Mouse (Mus musculus) intestine, postnatal 0 days (tissue): ENCODE results near the gene Fbxo5. TPM values are rescaled to one million over a fixed set of nuclear protein-coding genes. Genes with fewer than 3 reads are reported as not detected.
A peak's percentile ranks its signal among the peaks of the same experiment; 100 is the strongest.

ENCODE experiments used
- ATAC-seq: fragments of 200-750 bp; cut with Nextera tagmentation; 2 replicates; pipeline ENCODE4 v1.8.0; 2017; ENCODE audit warnings: mild to moderate bottlenecking, moderate TSS enrichment, moderate library complexity
- H3K27ac ChIP-seq: fragments of 300-500 bp; sonication (generic); 2 replicates; pipeline ENCODE4 v1.5.1; 2014; ENCODE audit warnings: mild to moderate bottlenecking, low read depth, low read length, moderate library complexity
- H3K27me3 ChIP-seq: fragments of 300-500 bp; sonication (generic); replicated peaks from 2 replicates; pipeline ENCODE4 v1.6.1; 2014; ENCODE audit warnings: low read length, mixed read lengths; ENCODE audit not compliant: control insufficient read depth, insufficient read depth
- H3K36me3 ChIP-seq: fragments of 300-500 bp; sonication (generic); 2 replicates; pipeline ENCODE4 v1.6.1; 2014; ENCODE audit warnings: mild to moderate bottlenecking, moderate library complexity; ENCODE audit not compliant: control insufficient read depth, insufficient read depth
- H3K4me1 ChIP-seq: fragments of 300-500 bp; sonication (generic); replicated peaks from 2 replicates; pipeline ENCODE4 v1.6.1; 2014; ENCODE audit warnings: antibody characterized with exemption, low read length, mixed read lengths; ENCODE audit not compliant: control insufficient read depth, insufficient read depth
- H3K4me2 ChIP-seq: fragments of 300-500 bp; sonication (generic); replicated peaks from 2 replicates; pipeline ENCODE4 v1.6.1; 2014; ENCODE audit warnings: low read depth, mild to moderate bottlenecking, moderate library complexity
- H3K4me3 ChIP-seq: fragments of 300-500 bp; sonication (generic); 2 replicates; pipeline ENCODE4 v1.5.1; 2014; ENCODE audit warnings: low read depth, low read length
- H3K9ac ChIP-seq: fragments of 300-500 bp; sonication (generic); 2 replicates; pipeline ENCODE4 v1.6.1; 2014; ENCODE audit warnings: mild to moderate bottlenecking, low read depth, low read length
- H3K9me3 ChIP-seq: fragments of 300-500 bp; sonication (generic); 2 replicates; pipeline ENCODE4 v1.6.1; 2016; ENCODE audit warnings: mixed run types; ENCODE audit not compliant: control insufficient read depth
- CTCF ChIP-seq: sonication (generic); IDR thresholded peaks from 2 replicates; pipeline ENCODE4 v1.5.1; 2016; ENCODE audit warnings: low read depth, mild to moderate bottlenecking, control low read depth, antibody characterized with exemption, moderate library complexity
- WGBS: fragments of 180-500 bp; shearing (Covaris S2); extraction: QIAGEN DNeasy Blood & Tissue Kit; methylation state at CpG from one replicate; pipeline ENCODE4 v1.1.7; 2014; 5-methylcytosine and 5-hydroxymethylcytosine counted together
- polyA plus RNA-seq: library from polyadenylated mRNA; unstranded; fragments of >200 nt; fragmentation: Nextera tagmentation; extraction: Ambion mirVana; gene quantifications from 2 replicates; pipeline ENCODE4 v1.2.1, GENCODE M21; 2015

Fbxo5 gene
- polyA plus RNA-seq, 1 experiment from 2014 or later, result 14.6 TPM

DNA sequence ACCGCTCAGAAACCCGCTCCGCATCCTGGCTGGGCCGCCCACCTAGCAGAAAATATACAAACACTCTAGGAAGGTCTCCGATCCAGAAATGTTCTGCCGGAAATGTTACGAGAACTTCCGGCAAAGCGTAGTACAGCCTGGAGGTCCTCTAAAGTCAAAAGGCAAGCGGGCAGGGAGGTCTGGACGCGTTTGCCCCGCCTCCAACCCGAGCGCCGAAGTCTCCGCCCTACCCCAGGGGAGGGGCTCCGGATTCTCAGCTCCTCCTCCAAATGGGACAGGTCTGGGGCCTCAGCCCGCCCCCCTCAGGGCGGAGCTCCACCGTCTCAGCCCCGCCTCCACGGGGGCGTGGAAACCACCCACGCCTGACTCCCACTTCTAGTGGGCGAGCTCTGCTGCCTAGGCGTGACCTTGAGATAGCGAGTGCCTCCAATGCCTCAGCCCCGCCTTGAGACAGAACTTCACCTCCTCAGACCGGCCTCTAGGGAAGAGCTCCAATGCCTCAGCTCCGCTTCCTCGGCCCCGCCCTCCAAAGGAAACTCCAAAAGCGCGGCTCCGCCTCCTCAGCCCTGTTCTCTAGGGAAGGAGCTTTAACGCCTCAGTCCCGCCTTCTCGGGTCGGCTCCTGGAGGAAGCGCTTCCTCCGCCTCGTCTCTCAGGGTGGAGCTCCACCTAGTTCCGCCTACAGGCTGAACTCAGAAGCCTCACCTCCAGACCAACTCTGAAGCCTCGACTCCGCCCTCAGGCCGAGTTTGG lies 18.5 kb upstream of the Fbxo5 start, which contains the start of gene Mtrf1l:
Mtrf1l (minus strand) TSS at position 171 of the 752 bp plus-strand sequence.
- peaks cover 10% of the 10 kb centered on the region for H3K36me3 ChIP-seq
- TF ChIP-seq CTCF, result peak; percentile 42
- H3K4me2 ChIP-seq, result peak within 1 kb of the TSS; percentile 85
- H3K27me3 ChIP-seq, result no peaks in the 10 kb centered on the region
- no peaks in the 10 kb centered on the region; the same call in 1 of the 2 replicates for H3K4me1 ChIP-seq
- peak within 1 kb of the TSS; percentile 90 for H3K4me3 ChIP-seq
- under 1% methylated on average over 47 of the region's 47 CpGs for WGBS
- no peaks in the 10 kb centered on the region for H3K9me3 ChIP-seq
- H3K9ac ChIP-seq, result peak within 1 kb of the TSS; percentile 88
- H3K27ac ChIP-seq, result peak within 1 kb of the TSS; percentile 93
- ATAC-seq, result peak; percentile 95

DNA sequence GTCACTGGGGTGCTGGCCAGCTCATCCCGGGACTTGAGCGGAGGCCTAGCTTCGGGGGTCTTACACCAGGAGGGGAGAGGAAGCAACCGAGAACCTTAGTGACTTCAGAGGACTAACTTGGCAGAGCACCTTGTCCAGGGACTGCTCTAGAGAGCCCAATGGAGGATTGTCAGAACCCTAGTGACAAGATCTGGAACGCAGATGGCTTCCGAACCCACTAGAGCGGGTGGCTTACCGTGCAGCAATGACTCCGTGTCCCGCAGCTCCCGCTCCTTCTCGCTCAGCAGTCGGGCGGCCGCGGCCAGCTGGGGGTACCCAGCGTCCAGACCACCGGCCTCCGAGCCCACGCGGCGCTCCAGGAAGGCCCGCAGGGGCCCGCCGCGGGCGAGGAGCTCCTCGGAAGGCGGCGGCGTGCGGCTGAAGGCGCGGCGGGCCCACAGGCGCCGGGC lies 17.9 kb upstream of the Fbxo5 start:
- under 1% methylated on average over 37 of the region's 37 CpGs for WGBS
- ATAC-seq, result peak; percentile 24
- peaks cover 15% of the 10 kb centered on the region for H3K36me3 ChIP-seq
- peak overlapping the region; percentile 88 for H3K9ac ChIP-seq
- H3K4me1 ChIP-seq, result no peaks in the 10 kb centered on the region; the same call in 1 of the 2 replicates
- TF ChIP-seq CTCF, result no peak
- H3K4me3 ChIP-seq, result peak overlapping the region; percentile 90
- H3K27ac ChIP-seq, result peak overlapping the region; percentile 93
- peak overlapping the region; percentile 85 for H3K4me2 ChIP-seq
- H3K9me3 ChIP-seq, result no peaks in the 10 kb centered on the region
- H3K27me3 ChIP-seq, result no peaks in the 10 kb centered on the region

DNA sequence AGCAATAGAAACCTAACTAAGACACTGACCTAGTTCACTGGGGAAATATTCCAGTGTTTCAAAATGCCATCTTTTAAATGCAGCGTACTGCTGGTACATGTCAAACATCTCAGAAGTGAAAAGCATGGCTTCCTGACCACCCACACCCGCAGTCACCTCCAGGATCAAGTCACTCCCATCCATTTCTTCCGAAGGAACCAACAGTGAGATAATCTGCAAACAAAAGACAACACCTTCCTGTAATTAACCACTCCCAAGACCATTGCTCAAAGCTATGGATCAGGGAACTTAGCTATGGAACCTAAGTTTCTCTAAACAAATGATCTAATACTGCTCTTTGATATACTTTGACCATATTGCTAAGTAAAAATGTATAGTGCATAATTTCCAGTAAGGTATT lies 13.4 kb upstream of the Fbxo5 start:
- Histone ChIP-seq H3K4me1 (no peaks in the 10 kb centered on the region; the same call in 1 of the 2 replicates), H3K27ac (no peak overlapping the region), H3K27me3 (no peaks in the 10 kb centered on the region), H3K4me2 (no peak overlapping the region), H3K9me3 (no peaks in the 10 kb centered on the region), H3K36me3 (peaks cover 39% of the 10 kb centered on the region), H3K9ac (no peak overlapping the region), H3K4me3 (no peak overlapping the region)
- ATAC-seq, result no peak
- TF ChIP-seq CTCF, result no peak
- WGBS, result 78% methylated on average over 3 of the region's 3 CpGs

DNA sequence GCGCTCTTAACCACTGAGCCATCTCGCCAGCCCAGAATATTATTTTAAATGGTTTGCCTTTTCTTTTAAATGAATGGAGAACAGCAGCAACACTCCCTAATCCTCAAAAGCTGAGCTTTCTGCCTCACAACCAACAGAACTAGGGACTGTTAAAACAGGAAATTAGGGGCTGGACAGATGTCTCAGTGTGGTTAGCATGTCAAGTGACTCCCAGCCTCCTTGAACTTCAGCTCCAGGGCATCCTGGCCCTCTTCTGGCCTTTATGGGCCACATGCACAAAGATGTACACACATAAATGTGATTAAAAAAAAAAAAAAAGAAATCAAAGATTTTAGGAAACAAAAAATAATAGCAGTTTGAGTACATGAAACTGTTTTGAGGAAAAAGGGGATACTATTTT lies 10.6 kb upstream of the Fbxo5 start:
- WGBS, result 100% methylated on average over 2 of the region's 2 CpGs
- TF ChIP-seq CTCF, result no peak
- no peaks in the 10 kb centered on the region for H3K27me3 ChIP-seq
- H3K4me1 ChIP-seq, result no peaks in the 10 kb centered on the region
- no peak for ATAC-seq
- peaks cover 61% of the 10 kb centered on the region for H3K36me3 ChIP-seq
- no peak overlapping the region for H3K9ac ChIP-seq
- no peak overlapping the region for H3K27ac ChIP-seq
- H3K9me3 ChIP-seq, result no peaks in the 10 kb centered on the region
- H3K4me2 ChIP-seq, result no peak overlapping the region
- H3K4me3 ChIP-seq, result no peak overlapping the region

DNA sequence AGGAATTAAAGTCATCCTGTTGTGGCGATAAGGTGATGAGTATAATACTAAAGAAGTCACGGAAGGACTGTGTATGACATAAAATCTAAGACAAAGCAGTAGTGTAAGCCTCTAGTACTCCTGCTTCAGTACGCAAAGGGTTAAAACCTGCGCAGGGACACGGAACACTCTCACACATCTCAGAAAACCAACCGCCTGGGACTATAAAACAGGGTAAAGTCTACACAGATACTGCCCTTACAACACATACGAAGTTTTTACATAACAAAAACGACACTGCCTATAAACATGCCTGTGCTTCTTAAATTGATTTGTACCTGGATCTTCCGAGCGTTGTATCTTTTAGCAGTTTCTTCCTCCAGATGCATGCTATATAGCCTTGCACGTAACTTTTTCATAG lies 8.3 kb upstream of the Fbxo5 start:
- TF ChIP-seq CTCF, result no peak
- WGBS, result 62% methylated on average over 11 of the region's 11 CpGs
- Histone ChIP-seq H3K4me1 (no peaks in the 10 kb centered on the region), H3K27me3 (no peaks in the 10 kb centered on the region), H3K9ac (no peak overlapping the region), H3K9me3 (no peaks in the 10 kb centered on the region), H3K4me2 (no peak overlapping the region), H3K36me3 (peaks cover 50% of the 10 kb centered on the region), H3K27ac (no peak overlapping the region; the same call in 1 of the 2 replicates), H3K4me3 (no peak overlapping the region)
- peak; percentile 70 for ATAC-seq

DNA sequence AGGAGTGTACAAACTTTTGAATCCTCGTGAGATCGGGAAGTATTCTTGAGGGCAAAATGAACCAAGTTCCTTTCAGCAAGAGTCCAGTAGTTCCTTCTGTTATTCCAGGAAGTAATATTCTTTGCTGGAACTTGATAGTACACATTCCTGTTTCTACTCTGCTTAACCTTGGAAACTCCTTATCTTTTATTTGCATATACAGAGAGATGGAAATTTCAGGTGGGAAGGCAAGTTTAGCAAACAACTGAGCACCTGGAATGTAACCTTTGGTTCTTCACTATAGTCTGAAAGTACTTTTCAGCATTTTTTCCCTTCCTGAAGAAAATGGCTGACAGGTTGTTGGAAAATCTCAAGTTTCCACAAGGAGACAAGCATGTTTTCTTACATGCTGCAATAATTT lies 2.3 kb upstream of the Fbxo5 start:
- Histone ChIP-seq H3K9me3 (no peaks in the 10 kb centered on the region), H3K36me3 (peaks cover 12% of the 10 kb centered on the region), H3K4me1 (peaks cover 7% of the 10 kb centered on the region; the same call in 1 of the 2 replicates), H3K4me3 (no peak overlapping the region), H3K9ac (no peak overlapping the region), H3K27ac (peak overlapping the region; percentile 69), H3K4me2 (0 out of 2 replicates have a peak overlapping the region, but pooled peaks have one; percentile 13), H3K27me3 (no peaks in the 10 kb centered on the region)
- ATAC-seq, result peak; percentile 16
- 42% methylated on average over 2 of the region's 2 CpGs for WGBS
- no peak for TF ChIP-seq CTCF
